Mouse (Mus musculus) fibroblast of lung, adult 2 months (primary cell): ENCODE measurements around the gene Olfr1160.
"Not testable (repeated sequence)": the region's sequence is repeated elsewhere in the genome, so short reads cannot be mapped to it uniquely, and the experiment has no call there.

Experiments used
- DNase-seq: peaks from one replicate; pipeline ENCODE4 v3.0.0-alpha.2; 2011; ENCODE audit warnings: low read depth

Gene Olfr1160

GRCm38 (mm10) chr2:88007515-88008318 is at the start of gene Olfr1160:
Gene Olfr1160, minus strand, starts transcription at chr2:88008268.
- DNase-seq = no peak

GRCm38 (mm10) chr2:88051029-88051428 is 43.0 kb upstream of the Olfr1160 start, which contains the start of gene Olfr1162:
Gene Olfr1162, minus strand, starts transcription at chr2:88051129.
- DNase-seq = no peak

- DNase-seq = no peak
Observed at GRCm38 (mm10) chr2:88037599-88037998, 29.5 kb upstream of the Olfr1160 start, which contains the start of gene Olfr73. Gene Olfr73, minus strand, starts transcription at chr2:88037699.

GRCm38 (mm10) chr2:88022474-88022873 is 14.4 kb upstream of the Olfr1160 start, which contains the start of gene Olfr1161:
Gene Olfr1161, plus strand, starts transcription at chr2:88022774.
- not testable (repeated sequence) for DNase-seq

GRCm38 (mm10) chr2:87989813-87990212 is 18.3 kb downstream of the Olfr1160 start, which contains the start of gene Olfr1158:
Gene Olfr1158, plus strand, starts transcription at chr2:87990113.
- no peak for DNase-seq

GRCm38 (mm10) chr2:87974563-87974962 is 33.5 kb downstream of the Olfr1160 start, which contains the start of gene Olfr74:
Gene Olfr74, minus strand, starts transcription at chr2:87974663.
- DNase-seq = no peak

GRCm38 (mm10) chr2:87968199-87968598 is 39.9 kb downstream of the Olfr1160 start, which contains the start of gene Olfr1157:
Gene Olfr1157, minus strand, starts transcription at chr2:87968299.
- DNase-seq = no peak

GRCm38 (mm10) chr2:87953000-87953399 is 55.1 kb downstream of the Olfr1160 start, which contains the start of gene Olfr1156:
Gene Olfr1156, minus strand, starts transcription at chr2:87953100.
- DNase-seq = no peak
